16 mouse cellular contexts compared by ENCODE assay signal in genomic region chr13:57648784-57649183, GRCm38 (mm10).
A peak's percentile ranks its signal among the peaks of the same experiment; 100 is the strongest.
DNase-seq lines count a peak whose midpoint lies in the region; TF ChIP-seq lines count a peak whose summit lies in the region.
"Had no signal": no experiment of that assay in that cellular context is flagged by ENCODE, and none has a peak within 500 bp of the region (broad histone marks: within the 10 kb centered on the region; RNA-seq: fewer than 3 reads in every experiment).

No protein-coding gene starts in this region.

- H3K4me3 ChIP-seq in cerebellum, adult 2 months (replicated peaks; ENCODE audit: insufficient read depth, low read depth, low read length), result no peak overlapping the region
- H3K4me3 ChIP-seq: embryonic facial prominence, embryonic 10.5 days; forebrain, embryonic 13.5 days; heart, embryonic 12.5 days; hindbrain, embryonic 10.5 days; hindbrain, embryonic 15.5 days had no signal

- H3K4me1 ChIP-seq in cerebellum, adult 2 months (ENCODE audit: control insufficient read depth, insufficient read depth, low read length), result peaks cover 23% of the 10 kb centered on the region
- H3K4me1 ChIP-seq: embryonic facial prominence, embryonic 10.5 days; heart, embryonic 12.5 days; hindbrain, embryonic 10.5 days had no signal

- no peak overlapping the region for H3K27ac ChIP-seq in cerebellum, adult 2 months (ENCODE audit: insufficient read depth, low read length)
- H3K27ac ChIP-seq: embryonic facial prominence, embryonic 10.5 days; forebrain, embryonic 13.5 days; hindbrain, embryonic 10.5 days; hindbrain, embryonic 15.5 days had no signal

- no peak for TF ChIP-seq CTCF in cerebellum, adult 2 months (IDR thresholded peaks at IDR 0.05; ENCODE audit: borderline replicate concordance, insufficient read depth, low read depth, low read length)

- DNase-seq in cerebellum, adult 2 months, result peak; percentile 46 to 75
- DNase-seq in cerebellum, adult 11 months, result no peak
- DNase-seq in cerebellum, adult 8-10 months, result peak; percentile 39
- peak; percentile 43 to 56 for DNase-seq in cerebellum, postnatal 25 days
- DNase-seq in yolk sac, embryonic 10.5 days (ENCODE audit: low spot score), result no peak
- DNase-seq in left cerebral cortex, adult 11 months (ENCODE audit: low spot score), result no peak
- DNase-seq: adrenal gland, postnatal 14 days; forebrain, postnatal 0 days; gastrocnemius, postnatal 14 days had no signal

- WGBS in cerebellum, adult 2 months, result 35% methylated on average over 2 of the region's 2 CpGs

- no peaks in the 10 kb centered on the region for H3K27me3 ChIP-seq in cerebellum, adult 2 months (ENCODE audit: control insufficient read depth, insufficient read depth, low read length)
- H3K27me3 ChIP-seq: CH12.LX; forebrain, embryonic 13.5 days; heart, embryonic 12.5 days; hindbrain, embryonic 15.5 days; Patski had no signal

- no peak for TF ChIP-seq POLR2A in cerebellum, adult 2 months (IDR thresholded peaks at IDR 0.05; ENCODE audit: borderline replicate concordance, insufficient read depth, low read length)

Comparison
In these comparisons a context has a peak if more than half of its experiments do, and no peak if none do; other contexts are left out.
1. DNase-seq: peak in cerebellum, adult 2 months (2 of 2), cerebellum, adult 8-10 months (single experiment) and cerebellum, postnatal 25 days (2 of 2); none in cerebellum, adult 11 months (single experiment), yolk sac, embryonic 10.5 days (single experiment) and left cerebral cortex, adult 11 months (single experiment).